Mouse (Mus musculus) ES-Bruce4 (cell line): Measurements from ENCODE around the gene Rem1.

Experiments
- CTCF ChIP-seq: IDR thresholded peaks from one replicate; pipeline ENCODE4 v1.8.1; 2011; ENCODE audit warnings: low read depth, low read length
- EP300 ChIP-seq: IDR thresholded peaks from 2 replicates; pipeline ENCODE4 v1.6.1; 2011; ENCODE audit warnings: low read depth, low read length; ENCODE audit not compliant: insufficient read depth
- POLR2A ChIP-seq: IDR thresholded peaks from one replicate; pipeline ENCODE4 v1.8.1; 2011; ENCODE audit warnings: low read length; ENCODE audit not compliant: insufficient read depth

DNA sequence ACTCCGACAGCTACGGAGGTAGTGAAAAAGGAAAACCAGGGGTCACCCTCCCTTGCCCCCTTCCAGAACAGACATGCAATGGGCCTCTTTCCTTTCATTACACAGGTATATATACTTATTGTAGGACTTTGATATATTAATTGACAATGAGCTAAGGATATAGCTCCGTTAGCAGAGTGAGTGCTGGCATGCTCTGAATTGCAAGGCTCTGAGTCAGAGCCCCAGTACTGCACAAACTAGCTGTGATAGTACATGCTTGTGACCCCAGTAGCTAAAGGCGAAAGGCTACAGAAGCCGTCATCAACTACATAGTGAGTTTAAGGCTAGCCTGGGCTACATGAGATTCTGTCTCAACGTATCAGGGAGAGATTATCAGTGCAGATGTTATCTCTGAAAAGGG is 3.2 kb downstream of the Rem1 start:
- TF ChIP-seq CTCF (no peak), EP300 (no peak), POLR2A (no peak)
